Mouse (Mus musculus): ENCODE data around the gene Zmiz2. TPM values are rescaled to one million over a fixed set of nuclear protein-coding genes. Genes with fewer than 3 reads are reported as not detected.

The Zmiz2 gene
- 47.7 and 61.9 TPM in 2 replicates for polyA plus RNA-seq (2012; rRNA removed)

DNA sequence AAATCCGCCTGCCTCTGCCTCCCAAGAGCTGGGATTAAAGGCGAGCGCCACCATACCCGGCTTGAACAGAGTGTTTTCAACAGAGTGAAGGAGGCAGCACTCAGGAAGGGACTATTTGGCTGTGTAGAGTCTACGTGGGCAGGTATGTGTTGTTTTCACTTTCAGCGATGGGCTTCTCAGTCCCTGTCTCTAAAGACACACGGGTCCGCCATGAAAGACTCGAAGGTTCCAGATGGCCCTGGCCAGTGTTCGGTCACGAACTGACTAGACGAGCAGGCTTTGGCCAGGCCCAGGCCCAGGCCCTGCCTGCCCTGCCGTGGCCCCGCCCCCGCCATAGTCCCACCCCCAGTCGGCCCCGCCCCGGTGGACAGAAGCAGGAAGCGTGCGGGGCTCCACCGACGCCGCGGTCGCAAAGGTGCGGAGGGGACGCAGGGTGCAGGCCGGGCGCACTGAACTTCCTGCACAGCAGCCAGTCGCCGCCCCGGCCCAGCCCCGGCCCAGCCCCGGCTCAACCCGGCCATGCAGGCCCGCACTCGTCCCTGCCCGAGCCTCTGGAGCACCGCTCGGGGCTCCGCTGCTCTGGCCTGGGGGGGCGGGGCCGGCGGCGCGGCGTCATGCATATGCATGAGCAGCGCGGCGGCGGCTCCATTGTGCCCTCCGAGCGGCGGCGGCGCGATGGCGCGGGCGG, at the start of gene Zmiz2:
TSS of gene Zmiz2 (plus strand) at position 349 of the 688 bp plus-strand sequence.

DNA sequence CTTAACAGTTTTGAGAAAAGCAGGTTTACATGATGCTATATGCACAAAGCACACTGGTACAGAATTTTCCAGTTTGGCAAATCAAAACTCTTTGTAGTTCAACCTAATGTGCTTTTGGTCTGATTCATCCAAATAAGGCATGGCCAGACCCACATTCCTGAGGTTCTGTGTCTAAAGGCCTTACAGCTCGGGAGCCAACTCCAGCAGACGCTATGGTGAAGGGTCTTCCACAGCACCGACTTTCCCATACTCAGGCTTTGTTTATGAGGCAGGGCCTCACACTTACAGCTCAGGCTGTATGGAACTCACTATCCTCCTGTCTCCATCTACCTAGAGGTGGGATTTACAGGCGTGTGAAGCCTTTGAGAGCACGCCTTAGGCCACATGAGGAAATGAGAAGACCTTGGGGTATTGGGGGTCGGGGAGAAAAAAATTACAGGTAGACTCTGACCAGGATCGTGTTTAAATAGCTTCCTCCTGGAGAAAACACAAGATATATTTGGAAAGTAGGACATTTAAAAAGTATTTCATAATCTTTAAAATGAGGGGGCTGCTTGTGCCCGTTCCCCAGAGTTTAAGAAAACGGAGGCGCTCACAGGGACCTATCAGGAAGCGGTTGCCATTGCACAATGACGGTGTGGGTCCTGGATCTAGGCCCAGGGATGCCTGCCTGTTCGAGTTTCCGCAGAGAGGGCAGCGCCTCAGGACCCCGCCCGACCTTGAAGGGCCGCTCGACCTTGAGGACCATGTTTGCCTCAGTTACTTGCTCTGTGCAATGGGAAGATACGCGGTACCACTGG, 26.1 kb downstream of the Zmiz2 start, which contains the start of gene Ppia:
TSS of gene Ppia (plus strand) at position 693 of the 800 bp plus-strand sequence.

DNA sequence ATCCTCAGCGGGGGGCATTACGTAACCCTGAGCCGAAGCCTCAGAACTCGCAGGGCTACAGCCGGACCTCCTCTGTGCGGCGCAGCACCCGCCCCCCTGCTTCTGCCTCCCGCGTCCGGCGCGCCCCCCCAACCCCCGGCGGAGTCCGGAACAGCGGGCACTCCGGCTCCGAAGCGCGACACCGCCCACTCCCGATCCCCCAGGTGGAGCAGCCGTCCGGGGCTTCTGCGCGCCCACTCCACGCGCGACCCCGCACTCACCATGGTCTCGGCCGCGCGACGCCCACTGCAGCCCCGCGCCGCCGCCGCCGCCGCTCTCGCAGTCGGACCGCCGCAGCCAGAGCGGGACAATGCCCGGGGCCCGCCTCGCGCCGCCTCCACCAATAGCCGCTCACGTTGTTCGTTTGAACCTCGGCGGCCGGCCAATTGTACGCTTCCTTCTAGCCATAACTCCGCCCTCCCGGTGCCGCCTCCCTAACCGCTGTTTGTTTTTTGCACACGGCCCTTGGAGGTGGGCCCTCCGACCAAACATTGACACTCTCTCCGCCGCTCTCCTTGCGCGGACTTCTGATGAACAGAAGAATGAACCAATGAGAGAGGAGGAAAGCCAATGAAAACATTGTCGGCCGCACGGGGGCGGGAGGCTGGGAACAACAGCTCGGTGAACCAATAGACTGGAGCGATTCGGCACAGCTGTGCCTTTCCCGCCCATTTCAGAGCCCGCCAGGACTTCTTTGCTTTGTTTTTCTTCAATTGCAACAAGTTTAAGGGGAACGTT, 55.4 kb downstream of the Zmiz2 start, which contains the start of gene H2afv:
TSS of gene H2afv (minus strand) at position 367 of the 777 bp plus-strand sequence.

Other genes with a start within 250 kb of the Zmiz2 start
- 0.09 TPM in 1 of 2 replicates, not detected in the other for gene A730071L15Rik, start 189.0 kb upstream of the Zmiz2 start, polyA plus RNA-seq (2012; rRNA removed)
- 38.8 and 40.4 TPM in 2 replicates for gene Nudcd3, start 188.7 kb upstream of the Zmiz2 start, polyA plus RNA-seq (2012; rRNA removed)
- 0.38 and 0.66 TPM in 2 replicates for gene Npc1l1, start 158.9 kb upstream of the Zmiz2 start, polyA plus RNA-seq (2012; rRNA removed)
- 32.2 and 37.2 TPM in 2 replicates for gene Ddx56, start 121.3 kb upstream of the Zmiz2 start, polyA plus RNA-seq (2012; rRNA removed)
- gene Tmed4, start 114.2 kb upstream of the Zmiz2 start, polyA plus RNA-seq (2012; rRNA removed) = 97.7 and 158 TPM in 2 replicates
- gene Ogdh, start 97.4 kb upstream of the Zmiz2 start, polyA plus RNA-seq (2012; rRNA removed) = 116 and 128 TPM in 2 replicates
- 328 and 662 TPM in 2 replicates for gene Ppia, start 26.4 kb downstream of the Zmiz2 start, polyA plus RNA-seq (2012; rRNA removed)
- gene H2afv, start 55.4 kb downstream of the Zmiz2 start, polyA plus RNA-seq (2012; rRNA removed) = 76.3 and 94.5 TPM in 2 replicates
- 11.0 and 15.9 TPM in 2 replicates for gene Purb, start 86.8 kb downstream of the Zmiz2 start, polyA plus RNA-seq (2012; rRNA removed)
- gene Myo1g, start 131.9 kb downstream of the Zmiz2 start, polyA plus RNA-seq (2012; rRNA removed) = 5.9 and 6.1 TPM in 2 replicates
- 99.2 and 104 TPM in 2 replicates for gene Ccm2, start 157.8 kb downstream of the Zmiz2 start, polyA plus RNA-seq (2012; rRNA removed)
- 8.0 and 9.7 TPM in 2 replicates for gene Nacad, start 217.0 kb downstream of the Zmiz2 start, polyA plus RNA-seq (2012; rRNA removed)
- 134 and 138 TPM in 2 replicates for gene Tbrg4, start 237.0 kb downstream of the Zmiz2 start, polyA plus RNA-seq (2012; rRNA removed)
- not detected in 2 replicates for gene Wap, start 249.6 kb downstream of the Zmiz2 start, polyA plus RNA-seq (2012; rRNA removed)

Data from ovary, adult 2 months (tissue).